Mouse (Mus musculus): ENCODE data around the gene Pfkm. TPM values are rescaled to one million over a fixed set of nuclear protein-coding genes. Genes with fewer than 3 reads are reported as not detected.

Gene Pfkm
- polyA plus RNA-seq, 1 experiment from 2014 or later, result 49.2 TPM

DNA sequence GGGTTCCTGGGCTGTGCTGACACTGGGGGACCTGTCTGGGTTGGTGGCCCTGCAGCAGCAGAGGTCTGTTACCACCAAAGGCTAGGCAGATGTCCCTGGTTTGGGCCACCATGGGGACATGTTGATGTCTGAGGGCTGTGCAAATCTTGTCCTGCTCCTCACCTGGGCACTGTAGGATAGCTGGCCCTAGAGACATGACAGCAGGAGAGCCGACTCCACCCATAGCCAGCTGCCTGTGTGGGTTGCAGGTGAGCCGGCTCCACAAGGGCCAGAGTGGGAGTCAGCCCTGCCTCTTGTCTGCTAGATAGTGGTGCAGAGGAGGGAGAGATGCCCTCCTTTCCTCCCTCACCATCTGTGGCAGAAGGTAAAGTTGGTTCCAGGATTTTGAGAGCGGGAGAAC, 22.0 kb upstream of the Pfkm start:
- Histone ChIP-seq H3K36me3 (peaks cover 59% of the 10 kb centered on the region), H3K27me3 (no peaks in the 10 kb centered on the region)
- 90% methylated on average over 3 of the region's 3 CpGs for WGBS

DNA sequence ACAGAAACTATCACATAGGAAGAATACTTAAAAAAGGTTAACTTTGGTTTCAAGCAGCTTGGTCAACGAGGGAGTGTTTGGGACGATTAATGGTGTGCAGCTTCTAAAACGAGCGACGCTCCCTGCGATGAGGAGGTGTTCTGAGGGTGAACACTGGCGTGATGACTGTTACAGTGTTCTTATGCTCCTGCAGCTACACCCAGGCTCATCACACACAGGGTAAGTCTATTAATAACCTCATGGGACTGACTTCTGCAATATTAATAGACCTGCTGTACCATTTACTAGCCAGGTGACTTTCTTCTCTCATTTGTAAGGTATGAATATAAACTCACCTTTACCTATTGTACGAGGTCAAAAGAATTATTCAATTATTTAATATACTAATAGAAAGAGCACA, 17.9 kb upstream of the Pfkm start:
- Histone ChIP-seq H3K9me3 (replicated peaks) (no peaks in the 10 kb centered on the region), H3K36me3 (peaks cover 59% of the 10 kb centered on the region), H3K27me3 (no peaks in the 10 kb centered on the region), H3K9ac (no peak overlapping the region), H3K4me1 (no peaks in the 10 kb centered on the region), H3K4me3 (replicated peaks) (no peak overlapping the region), H3K4me2 (replicated peaks) (no peak overlapping the region), H3K27ac (replicated peaks) (no peak overlapping the region)
- no peak for ATAC-seq (ENCODE audit: insufficient number of reproducible peaks, low FRiP score, low TSS enrichment, low read depth)
- 94% methylated on average over 8 of the region's 8 CpGs for WGBS

More for the DNA sequence above, 22.0 kb upstream of the Pfkm start:
- no peak for ATAC-seq (ENCODE audit: insufficient number of reproducible peaks, low FRiP score, low TSS enrichment, low read depth)
- Histone ChIP-seq H3K4me3 (replicated peaks) (no peak overlapping the region), H3K27ac (replicated peaks) (no peak overlapping the region), H3K9me3 (replicated peaks) (no peaks in the 10 kb centered on the region), H3K9ac (no peak overlapping the region), H3K4me2 (replicated peaks) (no peak overlapping the region), H3K4me1 (no peaks in the 10 kb centered on the region)

DNA sequence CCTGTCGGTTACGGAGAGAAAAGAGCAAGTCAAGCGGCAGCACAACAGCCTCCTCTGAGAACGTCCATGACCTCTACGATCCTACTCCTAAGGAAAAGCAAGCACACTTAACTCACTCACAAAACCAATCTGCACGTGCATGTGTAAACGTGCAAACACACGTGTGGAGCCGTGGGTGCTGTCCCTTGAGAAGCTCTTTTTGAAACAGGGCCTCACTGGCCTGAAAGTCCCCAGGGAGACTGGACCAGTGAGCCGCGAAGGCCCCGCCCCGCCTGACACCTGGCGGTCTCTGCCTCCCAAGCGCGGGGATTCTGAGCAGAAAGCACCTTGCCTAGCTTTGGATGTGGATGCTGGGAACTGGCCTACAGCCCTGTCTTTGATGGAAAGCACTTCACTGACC, 17.4 kb upstream of the Pfkm start:
- H3K27ac ChIP-seq (replicated peaks), result no peak overlapping the region
- H3K9me3 ChIP-seq (replicated peaks), result no peaks in the 10 kb centered on the region
- ATAC-seq (ENCODE audit: insufficient number of reproducible peaks, low FRiP score, low TSS enrichment, low read depth), result no peak
- H3K4me3 ChIP-seq (replicated peaks), result no peak overlapping the region
- no peaks in the 10 kb centered on the region for H3K27me3 ChIP-seq
- no peak overlapping the region for H3K9ac ChIP-seq
- 87% methylated on average over 16 of the region's 16 CpGs for WGBS
- H3K4me2 ChIP-seq (replicated peaks), result no peak overlapping the region
- no peaks in the 10 kb centered on the region for H3K4me1 ChIP-seq
- peaks cover 58% of the 10 kb centered on the region for H3K36me3 ChIP-seq

DNA sequence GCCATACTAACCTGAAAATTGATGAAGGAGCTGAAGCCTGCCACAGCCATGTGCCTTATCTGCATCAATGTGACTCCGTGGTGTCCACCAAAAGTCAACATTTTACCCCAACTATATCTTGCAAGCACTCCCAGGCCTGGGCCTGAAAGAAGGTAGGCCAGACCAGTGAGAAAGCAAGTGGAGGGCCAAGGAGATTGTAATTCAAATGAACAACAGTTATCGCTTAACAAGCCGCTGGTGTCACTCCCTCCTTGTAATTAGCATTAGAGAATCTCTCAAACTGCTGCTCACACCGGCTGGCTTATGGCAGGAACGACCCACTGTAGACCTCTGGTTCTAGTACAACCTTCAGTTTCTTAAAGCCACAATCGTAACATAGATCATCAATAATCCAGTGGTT, 15.5 kb upstream of the Pfkm start:
- Histone ChIP-seq H3K36me3 (peaks cover 57% of the 10 kb centered on the region), H3K4me2 (replicated peaks) (no peak overlapping the region), H3K4me1 (no peaks in the 10 kb centered on the region), H3K27me3 (no peaks in the 10 kb centered on the region), H3K9me3 (replicated peaks) (no peaks in the 10 kb centered on the region), H3K4me3 (replicated peaks) (no peak overlapping the region), H3K9ac (no peak overlapping the region), H3K27ac (replicated peaks) (no peak overlapping the region)
- ATAC-seq (ENCODE audit: insufficient number of reproducible peaks, low FRiP score, low TSS enrichment, low read depth), result no peak
- 89% methylated on average over 6 of the region's 6 CpGs for whole genome bisulfite sequencing

DNA sequence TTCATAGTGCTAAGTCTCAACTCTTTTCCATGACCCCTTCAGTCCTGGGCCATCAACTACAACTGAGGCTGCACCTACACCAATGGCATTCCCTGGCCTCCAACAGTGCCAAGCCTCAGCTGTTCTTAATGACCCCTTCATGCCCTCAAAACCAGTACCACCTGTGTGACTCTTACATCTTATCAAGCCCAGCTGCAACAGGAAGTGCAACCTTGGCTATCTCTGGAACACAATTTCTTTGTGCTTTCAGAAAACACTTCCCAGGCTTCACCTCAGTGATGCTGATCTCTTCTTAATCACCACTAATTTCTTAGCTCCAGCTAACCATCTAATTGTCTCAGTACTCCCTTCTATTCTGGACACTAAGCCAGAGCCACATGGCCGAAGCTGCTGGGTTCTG, 3.5 kb upstream of the Pfkm start:
- H3K9ac ChIP-seq, result no peak overlapping the region
- H3K36me3 ChIP-seq, result peaks cover 26% of the 10 kb centered on the region
- H3K4me1 ChIP-seq, result peaks cover 13% of the 10 kb centered on the region
- 69% methylated on average over 1 of the region's 1 CpGs for WGBS
- H3K27me3 ChIP-seq, result no peaks in the 10 kb centered on the region
- no peak for ATAC-seq (ENCODE audit: insufficient number of reproducible peaks, low FRiP score, low TSS enrichment, low read depth)
- H3K4me2 ChIP-seq (replicated peaks), result no peak overlapping the region
- no peaks in the 10 kb centered on the region for H3K9me3 ChIP-seq (replicated peaks)
- no peak overlapping the region for H3K4me3 ChIP-seq (replicated peaks)
- H3K27ac ChIP-seq (replicated peaks), result no peak overlapping the region

DNA sequence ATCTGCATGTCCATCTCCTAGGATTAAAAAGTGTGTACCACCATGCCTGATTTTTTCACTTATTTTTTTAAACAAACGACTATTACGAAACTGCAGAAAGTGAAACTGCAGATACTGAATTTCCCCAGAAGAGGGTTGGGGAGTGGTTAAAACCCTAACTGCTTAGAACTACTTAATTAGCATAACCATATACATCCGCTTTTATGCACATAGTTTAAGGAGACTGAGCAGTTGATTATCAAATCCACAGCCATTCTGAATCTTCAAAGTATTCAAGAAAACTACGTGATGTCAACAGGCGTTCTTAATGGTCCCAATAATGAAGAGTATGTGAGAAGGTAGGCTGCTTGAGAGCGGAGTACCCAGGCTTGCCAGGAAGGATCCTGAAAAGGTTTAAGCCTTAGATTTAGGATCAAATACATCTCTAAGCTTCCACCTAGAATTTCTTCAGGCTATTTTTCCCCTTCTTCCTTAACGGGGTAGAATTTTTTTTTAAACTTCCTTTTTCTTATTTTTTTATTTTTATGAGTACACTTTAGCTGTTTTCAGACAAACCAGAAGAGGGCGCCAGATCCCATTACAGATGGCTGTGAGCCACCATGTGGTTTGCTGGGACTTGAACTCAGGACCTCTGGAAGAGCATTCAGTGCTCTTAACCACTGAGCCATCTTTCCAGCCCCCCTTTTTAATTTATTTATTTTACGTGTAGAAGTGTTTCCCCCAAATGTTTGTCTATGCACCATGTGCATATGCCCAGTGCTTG, 2.8 kb upstream of the Pfkm start:
- H3K9ac ChIP-seq, result no peak overlapping the region
- no peak overlapping the region for H3K4me3 ChIP-seq (replicated peaks)
- no peaks in the 10 kb centered on the region for H3K9me3 ChIP-seq (replicated peaks)
- ATAC-seq (ENCODE audit: insufficient number of reproducible peaks, low FRiP score, low TSS enrichment, low read depth), result no peak
- H3K36me3 ChIP-seq, result peaks cover 25% of the 10 kb centered on the region
- H3K27ac ChIP-seq (replicated peaks), result no peak overlapping the region
- H3K27me3 ChIP-seq, result no peaks in the 10 kb centered on the region
- H3K4me2 ChIP-seq (replicated peaks), result no peak overlapping the region
- 73% methylated on average over 9 of the region's 9 CpGs for WGBS
- H3K4me1 ChIP-seq, result peaks cover 15% of the 10 kb centered on the region

DNA sequence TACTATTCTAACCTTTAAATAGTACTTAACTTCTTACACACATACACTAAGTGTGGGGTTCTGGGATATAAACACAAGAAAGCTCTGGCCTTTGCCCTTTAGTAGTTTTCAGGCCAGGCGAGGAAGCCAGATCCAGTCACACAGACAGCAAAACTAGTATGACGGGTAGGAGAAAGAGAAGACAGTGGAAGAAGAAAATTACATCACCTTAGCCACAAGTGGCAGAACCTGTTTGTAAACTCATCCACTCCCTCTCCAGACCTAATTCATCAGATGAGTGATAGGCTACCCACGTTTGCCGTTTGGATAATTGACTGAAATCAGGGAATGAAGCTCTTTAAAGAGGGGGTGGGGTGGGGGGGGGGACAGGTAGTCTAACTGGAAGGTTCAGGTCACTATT, 548 bp upstream of the Pfkm start:
- Histone ChIP-seq H3K27ac (replicated peaks) (0 out of 2 replicates have a peak overlapping the region, but pooled peaks have one; percentile 4), H3K9me3 (replicated peaks) (no peaks in the 10 kb centered on the region), H3K4me1 (peaks cover 15% of the 10 kb centered on the region), H3K9ac (no peak overlapping the region), H3K4me3 (replicated peaks) (peak overlapping the region; percentile 99), H3K27me3 (no peaks in the 10 kb centered on the region), H3K4me2 (replicated peaks) (peak overlapping the region; percentile 65), H3K36me3 (0 out of 2 replicates have a peak, but pooled peaks cover 7% of the 10 kb centered on the region)
- no peak for ATAC-seq (ENCODE audit: insufficient number of reproducible peaks, low FRiP score, low TSS enrichment, low read depth)
- 17% methylated on average over 4 of the region's 4 CpGs for WGBS

DNA sequence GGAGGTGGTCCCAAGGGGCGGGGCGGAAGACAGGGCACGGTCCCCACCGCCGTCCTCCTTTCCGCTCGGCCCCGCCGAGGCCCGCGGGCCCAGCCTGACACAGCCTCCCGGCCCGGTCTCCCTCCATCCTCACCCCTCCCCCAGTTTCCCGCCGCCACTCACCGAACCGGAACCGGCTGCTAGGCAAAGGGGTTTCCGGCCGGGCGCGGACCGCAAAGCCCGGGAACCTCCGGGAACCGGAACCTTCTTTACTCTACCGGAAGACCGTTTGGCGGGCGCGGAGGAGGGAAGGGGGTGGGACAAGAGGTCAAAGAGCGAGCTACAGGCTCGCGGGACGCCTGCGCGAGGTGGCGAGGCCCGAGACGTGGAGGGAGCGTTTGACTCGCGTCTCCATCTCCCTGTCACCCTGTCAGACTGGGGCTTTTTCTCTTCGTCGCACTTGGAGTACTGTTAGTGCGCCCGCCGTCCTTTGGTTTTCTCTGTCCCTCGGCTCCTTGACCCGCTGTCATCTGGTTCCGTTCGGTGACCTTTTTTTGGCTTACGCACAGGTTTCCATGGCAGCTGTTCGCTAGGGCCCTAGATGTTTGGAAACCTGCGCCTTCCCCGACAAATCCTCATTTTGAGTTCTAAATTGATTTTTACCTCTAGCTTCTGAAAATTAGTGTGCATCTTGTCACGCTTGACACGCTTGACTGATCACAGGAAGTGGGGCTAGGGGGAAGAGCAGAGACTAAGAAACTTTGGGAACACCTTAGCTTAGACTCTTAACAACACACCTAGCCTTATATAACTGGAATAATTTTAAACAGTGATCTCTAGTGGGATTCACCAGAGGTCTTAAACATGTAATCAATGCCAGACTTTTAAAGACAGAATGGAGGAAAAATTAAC, 977 bp downstream of the Pfkm start, which contains the start of gene Senp1:
Senp1 (minus strand) TSS at position 624 of the 891 bp plus-strand sequence.
- peak within 1 kb of the TSS; percentile 98 for H3K27ac ChIP-seq (replicated peaks)
- no peaks in the 10 kb centered on the region for H3K9me3 ChIP-seq (replicated peaks)
- peak; percentile 89 for ATAC-seq (ENCODE audit: insufficient number of reproducible peaks, low FRiP score, low TSS enrichment, low read depth)
- peak within 1 kb of the TSS; percentile 85 for H3K9ac ChIP-seq
- peaks cover 15% of the 10 kb centered on the region for H3K4me1 ChIP-seq
- H3K36me3 ChIP-seq, result 0 out of 2 replicates have a peak, but pooled peaks cover under 1% of the 10 kb centered on the region
- H3K4me2 ChIP-seq (replicated peaks), result peak within 1 kb of the TSS; percentile 65
- under 1% methylated on average over 58 of the region's 58 CpGs for WGBS
- peak within 1 kb of the TSS; percentile 99 for H3K4me3 ChIP-seq (replicated peaks)
- H3K27me3 ChIP-seq, result no peaks in the 10 kb centered on the region

DNA sequence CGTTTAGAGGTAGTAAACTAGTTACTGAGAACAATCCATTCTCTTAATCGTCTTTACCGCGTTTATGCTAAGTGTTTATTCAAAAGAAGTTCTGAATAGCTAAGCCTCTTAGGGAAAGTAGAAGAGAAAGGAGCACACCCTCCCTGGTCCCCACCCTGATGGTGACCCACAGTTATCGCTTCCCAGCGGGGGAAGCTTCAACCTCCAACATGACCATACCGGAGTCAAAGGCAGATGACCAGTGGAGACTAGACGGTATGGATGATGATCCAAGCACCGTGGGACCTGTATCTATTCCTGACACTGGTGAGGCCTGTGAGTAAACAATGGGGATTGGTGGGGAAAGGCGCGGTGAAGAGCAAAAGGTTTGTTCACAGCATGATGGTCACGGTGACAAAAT, 2.5 kb downstream of the Pfkm start:
- no peak for ATAC-seq (ENCODE audit: insufficient number of reproducible peaks, low FRiP score, low TSS enrichment, low read depth)

DNA sequence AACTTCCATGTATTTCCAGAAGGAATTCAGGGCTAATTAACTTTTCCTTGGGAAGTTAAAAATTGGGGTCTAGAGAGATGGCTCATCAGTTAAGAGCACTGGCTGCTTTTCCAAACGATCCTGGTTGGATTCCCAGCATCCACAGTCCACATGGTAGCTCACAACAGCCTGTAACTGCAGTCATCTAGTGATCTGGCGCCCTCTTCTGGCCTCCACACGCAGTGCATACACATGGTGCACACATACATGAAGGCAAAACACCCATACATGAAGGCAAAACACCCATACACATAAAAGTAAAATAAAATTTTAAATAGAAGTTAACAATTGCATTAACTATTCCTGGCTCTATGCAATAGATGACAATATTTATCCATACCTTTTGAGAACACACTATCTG, 4.6 kb downstream of the Pfkm start:
- no peak overlapping the region for H3K4me2 ChIP-seq (replicated peaks)
- H3K4me1 ChIP-seq, result peaks cover 8% of the 10 kb centered on the region
- WGBS, result 52% methylated on average over 3 of the region's 3 CpGs
- H3K9me3 ChIP-seq (replicated peaks), result no peaks in the 10 kb centered on the region
- no peak for ATAC-seq (ENCODE audit: insufficient number of reproducible peaks, low FRiP score, low TSS enrichment, low read depth)
- no peaks in the 10 kb centered on the region for H3K27me3 ChIP-seq
- no peak overlapping the region for H3K27ac ChIP-seq (replicated peaks)
- no peak overlapping the region for H3K9ac ChIP-seq
- H3K4me3 ChIP-seq (replicated peaks), result no peak overlapping the region
- H3K36me3 ChIP-seq, result no peaks in the 10 kb centered on the region

More for the DNA sequence above, 2.5 kb downstream of the Pfkm start:
- Histone ChIP-seq H3K36me3 (no peaks in the 10 kb centered on the region), H3K27me3 (no peaks in the 10 kb centered on the region), H3K9me3 (replicated peaks) (no peaks in the 10 kb centered on the region), H3K4me1 (peaks cover 15% of the 10 kb centered on the region), H3K4me3 (replicated peaks) (no peak overlapping the region), H3K4me2 (replicated peaks) (no peak overlapping the region), H3K27ac (replicated peaks) (no peak overlapping the region), H3K9ac (no peak overlapping the region)
- WGBS, result 86% methylated on average over 12 of the region's 12 CpGs

DNA sequence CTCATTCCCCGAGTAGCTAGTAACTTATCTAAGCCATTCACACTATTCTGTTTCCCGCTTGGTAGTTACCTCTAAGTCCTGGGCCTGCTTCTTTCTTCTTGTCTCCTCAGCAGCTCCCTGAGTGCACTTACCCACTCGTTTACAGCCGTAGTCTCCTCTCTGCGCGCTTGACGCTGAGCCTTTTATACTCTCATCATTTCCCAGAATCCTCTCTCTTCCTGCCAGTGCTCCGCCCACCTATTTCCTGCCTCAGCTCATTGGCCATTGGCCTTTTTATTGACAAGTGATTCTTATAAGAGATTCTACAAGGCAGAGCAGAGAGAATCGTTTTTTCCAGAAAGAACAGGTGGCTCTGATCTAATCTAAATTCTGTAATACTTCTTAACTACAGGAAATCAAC, 6.1 kb downstream of the Pfkm start:
- H3K4me1 ChIP-seq, result peaks cover 3% of the 10 kb centered on the region; the same call in 1 of the 2 replicates
- 82% methylated on average over 9 of the region's 9 CpGs for WGBS
- H3K4me2 ChIP-seq (replicated peaks), result no peak overlapping the region
- no peak overlapping the region for H3K27ac ChIP-seq (replicated peaks)
- no peaks in the 10 kb centered on the region for H3K36me3 ChIP-seq
- no peaks in the 10 kb centered on the region for H3K27me3 ChIP-seq
- H3K4me3 ChIP-seq (replicated peaks), result no peak overlapping the region
- no peak overlapping the region for H3K9ac ChIP-seq
- H3K9me3 ChIP-seq (replicated peaks), result no peaks in the 10 kb centered on the region
- ATAC-seq (ENCODE audit: insufficient number of reproducible peaks, low FRiP score, low TSS enrichment, low read depth), result no peak
